Mouse (Mus musculus) myocyte (in vitro differentiated cells): ENCODE measurements around the gene Tas1r2. TPM values are rescaled to one million over a fixed set of nuclear protein-coding genes. Genes with fewer than 3 reads are reported as not detected.

Experiments used
- H3K27me3 ChIP-seq: one replicate; pipeline ENCODE4 v1.6.1; 2011; ENCODE audit not compliant: control insufficient read depth, insufficient read depth, insufficient read length
- H3K36me3 ChIP-seq: one replicate; pipeline ENCODE4 v1.6.1; 2011; ENCODE audit not compliant: control insufficient read depth, insufficient read depth
- H3K4me2 ChIP-seq: one replicate; pipeline ENCODE4 v1.6.1; 2011; ENCODE audit warnings: low read depth, control low read depth
- H3K4me3 ChIP-seq: one replicate; pipeline ENCODE4 v1.5.1; 2011; ENCODE audit warnings: mild to moderate bottlenecking, control low read depth, moderate library complexity
- H3K79me2 ChIP-seq: one replicate; pipeline ENCODE4 v1.6.1; 2011; ENCODE audit not compliant: control insufficient read depth, insufficient read depth
- H3ac ChIP-seq: one replicate; pipeline ENCODE4 v1.6.1; 2011; ENCODE audit not compliant: control insufficient read depth, insufficient read length
- CEBPB ChIP-seq: IDR thresholded peaks from 2 replicates; pipeline ENCODE4 v1.6.1; 2011; ENCODE audit warnings: mild to moderate bottlenecking, moderate library complexity; ENCODE audit not compliant: poor library complexity, insufficient read depth, severe bottlenecking
- E2F4 ChIP-seq: IDR thresholded peaks from one replicate; pipeline ENCODE4 v1.6.1; 2011; ENCODE audit warnings: mild to moderate bottlenecking, control low read depth, moderate library complexity; ENCODE audit not compliant: insufficient read depth
- MAX ChIP-seq: IDR thresholded peaks from one replicate; pipeline ENCODE4 v1.6.1; 2011; ENCODE audit warnings: low read depth, mild to moderate bottlenecking, control low read depth
- MYOD1 ChIP-seq, 3 experiments: IDR thresholded peaks; one replicate each; pipeline ENCODE4 v1.6.1; 2011; ENCODE audit warnings: control low read depth in 2 of 3, low read depth in 2 of 3, mild to moderate bottlenecking in 2 of 3, moderate library complexity in 1 of 3; ENCODE audit not compliant: insufficient read length in 2 of 3, control insufficient read depth in 1 of 3
- MYOG ChIP-seq, 3 experiments: IDR thresholded peaks; one replicate each; pipeline ENCODE4 v1.6.1; 2011; ENCODE audit warnings: control low read depth in 2 of 3, low read depth in 2 of 3, mild to moderate bottlenecking in 2 of 3; ENCODE audit not compliant: insufficient read length in 2 of 3, control insufficient read depth in 1 of 3, insufficient read depth in 1 of 3
- POLR2A ChIP-seq: IDR thresholded peaks from one replicate; pipeline ENCODE4 v1.6.1; 2011; ENCODE audit warnings: low read depth, mild to moderate bottlenecking, control low read depth, moderate library complexity; ENCODE audit not compliant: insufficient read length
- POLR2AphosphoS2 ChIP-seq: IDR thresholded peaks from one replicate; pipeline ENCODE4 v1.6.1; 2011; ENCODE audit warnings: low read depth, control low read depth; ENCODE audit not compliant: insufficient read length
- REST ChIP-seq: IDR thresholded peaks from one replicate; pipeline ENCODE4 v1.6.1; 2011; ENCODE audit warnings: mild to moderate bottlenecking, control low read depth, moderate library complexity; ENCODE audit not compliant: insufficient read depth, insufficient read length
- SRF ChIP-seq: IDR thresholded peaks from one replicate; pipeline ENCODE4 v1.6.1; 2011; ENCODE audit warnings: low read depth; ENCODE audit not compliant: control insufficient read depth, insufficient read length
- TCF12 ChIP-seq: IDR thresholded peaks from one replicate; pipeline ENCODE4 v1.6.1; 2011; ENCODE audit warnings: mild to moderate bottlenecking, control low read depth; ENCODE audit not compliant: poor library complexity, insufficient read depth, severe bottlenecking
- TCF3 ChIP-seq: IDR thresholded peaks from one replicate; pipeline ENCODE4 v1.6.1; 2011; ENCODE audit warnings: low read depth, control low read depth; ENCODE audit not compliant: insufficient read length
- USF1 ChIP-seq: IDR thresholded peaks from one replicate; pipeline ENCODE4 v1.6.1; 2011; ENCODE audit warnings: low read depth, mild to moderate bottlenecking, control low read depth, moderate library complexity
- polyA plus RNA-seq: library from polyadenylated mRNA; unstranded; fragments of >200 nt; fragmentation: generic; extraction: Trizol; gene quantifications from one replicate; pipeline ENCODE4 v1.2.1, GENCODE M21; 2012; ENCODE audit warnings: missing spikeins

The Tas1r2 gene
- polyA plus RNA-seq, 1 experiment, result 1.00 TPM

DNA sequence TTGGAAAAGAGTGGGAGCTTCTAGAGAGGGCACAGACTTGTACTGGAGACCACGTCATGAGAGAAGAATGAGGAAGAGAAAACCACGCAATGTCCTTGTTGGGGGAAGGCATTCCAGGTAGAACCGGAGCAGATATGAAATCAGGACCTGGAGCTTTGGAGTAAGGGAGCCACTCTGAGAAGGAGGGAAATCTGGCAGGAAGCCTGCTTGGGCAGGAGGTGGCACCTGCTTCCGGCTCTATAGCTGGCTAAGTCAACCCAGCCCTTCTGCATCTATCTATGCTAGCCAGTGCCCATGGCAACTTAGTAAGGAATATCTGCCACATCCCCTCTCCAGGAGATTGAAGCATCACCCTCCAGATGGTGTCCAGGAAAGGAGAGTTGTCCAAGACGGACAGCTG is 52.6 kb downstream of the Tas1r2 start:
- no peak overlapping the region for H3ac ChIP-seq
- no peak overlapping the region for H3K4me2 ChIP-seq
- H3K27me3 ChIP-seq, result no peaks in the 10 kb centered on the region
- H3K79me2 ChIP-seq, result no peaks in the 10 kb centered on the region
- H3K4me3 ChIP-seq, result no peak overlapping the region
- TF ChIP-seq MAX (no peak), E2F4 (no peak), TCF12 (no peak), SRF (no peak), MYOG (IDR thresholded peaks at IDR 0.05; ENCODE audit: control insufficient read depth in 1 of 3, insufficient read depth in 1 of 3, insufficient read length in 2 of 3, low read depth in 2 of 3) (no peak), USF1 (no peak), REST (no peak), POLR2A (no peak), POLR2AphosphoS2 (no peak), MYOD1 (IDR thresholded peaks at IDR 0.05; ENCODE audit: control insufficient read depth in 1 of 3, insufficient read length in 2 of 3, low read depth in 2 of 3) (no peak)
- H3K36me3 ChIP-seq, result no peaks in the 10 kb centered on the region

DNA sequence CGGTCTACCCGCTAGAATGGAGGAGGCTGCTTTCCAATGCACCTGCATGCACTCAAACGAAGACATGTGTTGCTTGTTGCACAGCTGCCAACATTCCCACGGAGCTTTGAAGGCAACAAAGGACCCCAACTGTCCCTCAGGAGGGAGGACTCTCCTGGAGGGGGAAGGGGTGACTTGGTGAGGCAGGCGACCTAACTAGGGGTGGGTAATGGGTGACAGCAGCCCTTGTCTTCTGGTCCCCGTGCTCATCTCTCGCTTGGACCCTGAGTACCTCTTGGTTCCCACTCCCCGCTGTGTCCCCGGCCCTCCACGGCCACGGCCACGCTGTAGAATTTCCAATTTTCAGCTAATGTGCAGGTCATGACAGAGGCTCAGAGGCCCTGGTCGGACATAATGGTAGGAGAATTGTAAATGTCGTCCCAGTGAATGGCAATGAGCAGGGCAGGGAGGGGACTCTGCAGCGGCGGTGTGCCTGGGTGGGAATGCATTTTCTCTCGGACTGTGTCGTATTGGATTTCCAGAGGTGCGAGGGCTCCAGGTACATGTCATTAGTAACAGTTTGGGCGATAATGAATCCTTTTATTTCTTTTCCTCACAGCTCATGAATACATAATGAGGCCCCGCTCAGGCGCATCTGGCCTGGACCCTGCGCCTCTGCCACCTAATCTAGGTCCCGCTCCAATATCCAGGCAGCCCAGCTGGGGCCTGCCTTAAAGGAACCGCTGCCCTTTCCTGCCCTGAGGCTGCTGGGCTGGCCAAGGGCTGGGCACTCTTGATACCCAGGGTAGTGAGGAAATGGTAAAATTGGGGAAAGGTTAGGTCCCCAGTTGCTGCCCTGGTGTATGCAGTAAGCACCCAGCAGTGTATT is 57.4 kb downstream of the Tas1r2 start:
- no peaks in the 10 kb centered on the region for H3K36me3 ChIP-seq
- no peak overlapping the region for H3K4me3 ChIP-seq
- H3ac ChIP-seq, result no peak overlapping the region
- no peak overlapping the region for H3K4me2 ChIP-seq
- H3K27me3 ChIP-seq, result no peaks in the 10 kb centered on the region
- TF ChIP-seq POLR2AphosphoS2 (no peak), E2F4 (no peak), MYOG (IDR thresholded peaks at IDR 0.05; ENCODE audit: control insufficient read depth in 1 of 3, insufficient read depth in 1 of 3, insufficient read length in 2 of 3, low read depth in 2 of 3) (no peak), MYOD1 (IDR thresholded peaks at IDR 0.05; ENCODE audit: control insufficient read depth in 1 of 3, insufficient read length in 2 of 3, low read depth in 2 of 3) (no peak), SRF (no peak), MAX (no peak), TCF12 (no peak), REST (no peak), TCF3 (no peak), POLR2A (no peak), CEBPB (no peak), USF1 (no peak)
- H3K79me2 ChIP-seq, result no peaks in the 10 kb centered on the region

DNA sequence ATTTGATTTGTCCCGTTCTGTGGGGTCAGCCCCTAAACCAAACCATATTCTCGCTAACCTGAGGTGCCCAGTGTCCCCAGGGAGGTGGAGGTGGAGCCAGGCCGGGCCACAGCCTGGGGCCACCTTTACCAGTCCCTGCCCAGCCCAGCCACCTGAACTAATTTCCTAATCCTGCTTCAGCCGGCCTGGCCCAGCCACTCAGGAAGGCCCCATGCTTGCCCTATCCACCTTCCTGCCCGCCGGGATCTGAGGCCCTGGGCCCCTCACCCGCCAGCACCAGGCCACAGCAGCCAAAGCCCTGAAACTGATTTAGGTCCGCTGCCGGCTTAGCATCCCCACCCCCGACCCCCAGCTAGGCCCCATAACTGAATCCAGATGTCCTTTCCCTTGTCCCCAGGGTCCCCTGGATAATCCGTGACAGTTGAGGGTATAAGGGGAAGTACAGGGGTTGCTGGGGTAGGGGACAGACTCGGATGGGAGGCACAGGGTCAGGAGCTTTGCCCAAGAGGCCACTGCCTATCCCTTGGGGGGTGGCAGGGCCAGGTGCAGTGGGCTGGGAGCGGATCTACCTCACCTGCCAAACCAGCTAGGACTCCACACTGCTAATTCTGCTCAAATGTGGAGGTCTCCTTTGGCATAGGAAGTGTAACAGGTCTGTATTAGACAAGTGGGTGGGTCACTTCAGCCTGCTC is 62.0 kb downstream of the Tas1r2 start:
- Histone ChIP-seq H3ac (no peak overlapping the region), H3K36me3 (no peaks in the 10 kb centered on the region), H3K4me2 (no peak overlapping the region), H3K79me2 (no peaks in the 10 kb centered on the region), H3K27me3 (no peaks in the 10 kb centered on the region), H3K4me3 (no peak overlapping the region)
- TF ChIP-seq CEBPB (no peak), E2F4 (no peak)

DNA sequence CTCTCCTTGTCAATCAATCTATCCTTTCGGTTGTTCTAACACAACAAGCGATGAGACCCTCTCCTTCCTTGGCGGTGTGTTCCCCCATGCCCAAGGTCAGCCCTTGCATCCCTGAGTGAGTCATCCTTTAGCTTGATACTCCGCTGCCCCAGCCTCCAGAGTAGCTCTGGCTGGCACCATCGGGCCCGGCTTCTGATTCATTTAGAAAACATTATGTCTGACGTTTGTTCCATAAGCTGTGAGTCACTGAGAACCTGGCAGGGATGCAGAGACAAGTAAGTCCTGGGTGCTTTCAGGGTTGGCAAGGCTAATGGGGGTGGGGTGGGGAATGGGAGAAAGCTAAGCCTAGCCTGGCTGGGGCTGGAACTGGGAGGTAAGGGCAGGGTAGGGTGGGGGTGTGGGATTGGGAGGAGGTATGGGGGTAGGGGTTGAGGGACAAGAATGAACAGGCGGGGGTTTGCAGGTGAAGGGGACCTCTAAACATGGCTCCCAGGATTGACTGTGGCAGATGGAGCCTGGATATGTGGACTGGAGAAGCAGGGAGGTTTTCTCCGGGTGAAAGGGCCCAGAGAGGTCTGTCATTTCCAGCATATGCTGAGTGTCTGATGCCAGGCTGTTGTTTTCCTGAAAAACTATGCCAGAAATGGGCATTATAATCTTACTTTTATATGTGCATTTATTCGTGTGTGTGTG is 63.3 kb downstream of the Tas1r2 start:
- Histone ChIP-seq H3K79me2 (no peaks in the 10 kb centered on the region), H3K27me3 (no peaks in the 10 kb centered on the region), H3K36me3 (no peaks in the 10 kb centered on the region), H3K4me2 (peak overlapping the region; percentile 28), H3ac (no peak overlapping the region), H3K4me3 (no peak overlapping the region)
- TF ChIP-seq MYOD1 (IDR thresholded peaks at IDR 0.05; ENCODE audit: control insufficient read depth in 1 of 3, insufficient read length in 2 of 3, low read depth in 2 of 3) (peak; percentile 28 to 78 (median 72)), POLR2AphosphoS2 (no peak), CEBPB (no peak)

DNA sequence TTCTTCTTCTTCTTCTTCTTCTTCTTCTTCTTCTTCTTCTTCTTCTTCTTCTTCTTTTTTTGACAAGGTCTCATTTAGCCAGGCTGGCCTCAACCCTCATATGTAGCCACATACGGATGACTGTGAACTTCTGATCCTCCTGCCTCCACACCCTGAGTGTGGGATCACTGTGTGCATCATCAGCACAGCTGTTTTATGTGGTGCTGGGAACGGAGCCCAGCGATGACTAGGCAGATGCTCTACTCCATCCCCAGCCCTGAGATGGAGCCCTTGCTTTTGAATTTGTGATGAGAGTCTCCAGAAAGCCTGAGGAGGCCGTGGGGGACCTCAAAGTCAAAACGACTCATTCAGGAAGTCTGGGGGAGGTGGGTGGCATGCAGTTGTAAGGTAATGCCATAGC is 65.6 kb downstream of the Tas1r2 start:
- Histone ChIP-seq H3K79me2 (no peaks in the 10 kb centered on the region), H3K27me3 (no peaks in the 10 kb centered on the region), H3K4me2 (no peak overlapping the region), H3K36me3 (no peaks in the 10 kb centered on the region), H3ac (no peak overlapping the region), H3K4me3 (no peak overlapping the region)
- no peak for TF ChIP-seq MAX
- TF ChIP-seq MYOD1 (IDR thresholded peaks at IDR 0.05; ENCODE audit: control insufficient read depth in 1 of 3, insufficient read length in 2 of 3, low read depth in 2 of 3), result peak in 2 of 3 experiments; percentile 69 to 87
- no peak for TF ChIP-seq E2F4
- TF ChIP-seq MYOG (IDR thresholded peaks at IDR 0.05; ENCODE audit: control insufficient read depth in 1 of 3, insufficient read depth in 1 of 3, insufficient read length in 2 of 3, low read depth in 2 of 3), result peak in 1 of 3 experiments; percentile 20
- no peak for TF ChIP-seq CEBPB
- TF ChIP-seq TCF12, result no peak
- no peak for TF ChIP-seq POLR2AphosphoS2
- TF ChIP-seq TCF3, result peak; percentile 10
- TF ChIP-seq USF1, result no peak
- TF ChIP-seq REST, result no peak
- TF ChIP-seq POLR2A, result no peak
